Mouse (Mus musculus) neural tube, embryonic 15.5 days (tissue): ENCODE data around the gene Actl10. TPM values are rescaled to one million over a fixed set of nuclear protein-coding genes. Genes with fewer than 3 reads are reported as not detected.

ENCODE experiments used
- ATAC-seq: fragments of 200-750 bp; cut with Nextera tagmentation; 2 replicates; pipeline ENCODE4 v1.8.0; 2017; ENCODE audit warnings: mild to moderate bottlenecking, moderate TSS enrichment, moderate library complexity; ENCODE audit not compliant: low FRiP score
- H3K27ac ChIP-seq: fragments of 300-500 bp; sonication (generic); replicated peaks from 2 replicates; pipeline ENCODE4 v1.5.1; 2015; ENCODE audit warnings: mild to moderate bottlenecking, inconsistent platforms
- H3K27me3 ChIP-seq: fragments of 300-500 bp; sonication (generic); replicated peaks from 2 replicates; pipeline ENCODE4 v1.6.1; 2015; ENCODE audit warnings: inconsistent platforms
- H3K36me3 ChIP-seq: fragments of 300-500 bp; sonication (generic); 2 replicates; pipeline ENCODE4 v1.6.1; 2015; ENCODE audit warnings: inconsistent platforms
- H3K4me1 ChIP-seq: fragments of 300-500 bp; sonication (generic); 2 replicates; pipeline ENCODE4 v1.6.1; 2015; ENCODE audit warnings: inconsistent platforms
- H3K4me2 ChIP-seq: fragments of 300-500 bp; sonication (generic); 2 replicates; pipeline ENCODE4 v1.6.1; 2015; ENCODE audit warnings: inconsistent platforms, mild to moderate bottlenecking, moderate library complexity
- H3K4me3 ChIP-seq: fragments of 300-500 bp; sonication (generic); replicated peaks from 2 replicates; pipeline ENCODE4 v1.5.1; 2015; ENCODE audit warnings: mild to moderate bottlenecking, inconsistent platforms
- H3K9ac ChIP-seq: fragments of 300-500 bp; sonication (generic); replicated peaks from 2 replicates; pipeline ENCODE4 v1.6.1; 2015; ENCODE audit warnings: mild to moderate bottlenecking, inconsistent platforms
- H3K9me3 ChIP-seq: fragments of 300-500 bp; sonication (generic); replicated peaks from 2 replicates; pipeline ENCODE4 v1.6.1; 2016; ENCODE audit warnings: inconsistent platforms
- WGBS: fragments of 180-500 bp; shearing (Covaris S2); methylation state at CpG from one replicate; pipeline ENCODE4 v1.1.7; 2015; ENCODE audit warnings: mixed read lengths; 5-methylcytosine and 5-hydroxymethylcytosine counted together
- polyA plus RNA-seq: library from polyadenylated mRNA; unstranded; fragments of >200 nt; fragmentation: Nextera tagmentation; extraction: Ambion mirVana; gene quantifications from 2 replicates; pipeline ENCODE4 v1.2.1, GENCODE M21; 2015

The Actl10 gene
- polyA plus RNA-seq, 1 experiment from 2014 or later, result 0.63 TPM

DNA sequence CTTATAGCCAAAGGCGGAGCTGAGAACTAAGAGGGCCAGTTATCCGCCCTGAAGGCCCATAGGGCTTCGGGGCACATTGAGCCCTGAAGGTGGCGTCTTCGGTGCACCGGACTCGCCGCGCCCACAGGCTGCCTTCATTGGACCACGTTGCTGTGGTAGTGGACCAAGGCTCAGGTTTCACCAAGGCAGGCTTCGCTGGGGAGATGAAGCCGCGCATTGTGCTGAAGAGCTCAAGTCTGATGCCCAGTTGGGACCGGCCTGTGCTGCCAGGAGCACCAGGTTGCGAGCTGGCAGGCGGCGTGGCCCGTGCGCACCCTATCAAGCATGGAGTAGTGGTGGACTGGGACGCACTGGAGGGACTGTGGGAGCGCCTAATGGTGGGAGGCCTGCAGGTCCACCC lies 351 bp downstream of the Actl10 start:
- peaks cover 30% of the 10 kb centered on the region for H3K4me1 ChIP-seq
- ATAC-seq, result peak; percentile 4; the same call in 1 of the 2 replicates
- 43% methylated on average over 21 of the region's 21 CpGs for WGBS
- no peak overlapping the region; the same call in 1 of the 2 replicates for H3K27ac ChIP-seq
- H3K4me3 ChIP-seq, result 0 out of 2 replicates have a peak overlapping the region, but pooled peaks have one; percentile 2
- H3K36me3 ChIP-seq, result no peaks in the 10 kb centered on the region
- H3K9me3 ChIP-seq, result no peaks in the 10 kb centered on the region
- 0 out of 2 replicates have a peak overlapping the region, but pooled peaks have one; percentile 18 for H3K9ac ChIP-seq
- peak overlapping the region; percentile 47 for H3K4me2 ChIP-seq
- peaks cover 13% of the 10 kb centered on the region for H3K27me3 ChIP-seq

DNA sequence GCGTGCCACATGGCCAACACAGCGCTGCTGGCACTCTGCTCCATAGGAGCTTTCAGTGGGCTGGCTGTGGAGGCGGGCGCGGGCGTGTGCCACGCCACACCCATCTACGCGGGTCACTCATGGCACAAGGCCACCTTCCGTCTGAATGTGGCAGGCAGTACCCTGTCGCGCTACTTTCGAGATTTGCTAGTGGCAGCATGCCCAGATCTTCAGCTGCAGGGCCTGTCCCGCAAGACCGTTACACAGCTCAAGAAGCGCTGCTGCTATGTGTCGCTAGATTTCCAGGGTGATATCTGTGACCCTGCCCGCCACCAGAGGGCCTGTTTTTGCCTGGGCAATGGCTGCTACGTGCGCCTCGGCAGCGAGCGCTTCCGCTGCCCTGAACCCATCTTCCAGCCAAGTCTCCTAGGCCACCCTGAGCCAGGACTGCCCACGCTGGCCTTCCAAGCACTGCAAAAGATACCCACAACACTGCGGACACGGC lies 890 bp downstream of the Actl10 start:
- Histone ChIP-seq H3K27me3 (peaks cover 13% of the 10 kb centered on the region), H3K9me3 (no peaks in the 10 kb centered on the region), H3K9ac (0 out of 2 replicates have a peak overlapping the region, but pooled peaks have one; percentile 18), H3K27ac (no peak overlapping the region; the same call in 1 of the 2 replicates), H3K4me1 (peaks cover 35% of the 10 kb centered on the region), H3K4me3 (0 out of 2 replicates have a peak overlapping the region, but pooled peaks have one; percentile 2), H3K4me2 (peak overlapping the region; percentile 47), H3K36me3 (no peaks in the 10 kb centered on the region)
- ATAC-seq, result peak; percentile 32; the same call in 1 of the 2 replicates
- 21% methylated on average over 27 of the region's 27 CpGs for WGBS

DNA sequence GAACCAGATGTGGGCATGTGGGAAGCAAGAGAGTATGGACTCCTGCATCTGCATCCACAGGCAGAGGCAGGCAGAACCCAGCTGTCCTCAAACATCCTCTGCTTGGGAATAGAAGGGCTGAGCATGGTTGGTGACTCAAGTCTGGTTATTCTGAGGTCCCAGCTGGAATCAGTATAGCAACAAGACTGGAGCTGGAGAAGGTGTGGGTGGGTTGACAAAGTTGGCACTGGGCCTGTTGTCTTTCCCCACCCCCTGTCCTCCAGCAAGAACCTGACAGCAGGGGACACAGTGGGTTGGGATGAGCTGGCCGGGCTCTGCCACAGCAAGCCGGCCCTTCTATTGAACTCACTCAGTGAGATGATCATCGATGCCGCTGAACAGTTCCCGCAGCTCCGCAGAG lies 3.7 kb downstream of the Actl10 start:
- 79% methylated on average over 6 of the region's 6 CpGs for WGBS
- Histone ChIP-seq H3K36me3 (no peaks in the 10 kb centered on the region), H3K4me2 (no peak overlapping the region), H3K27ac (no peak overlapping the region), H3K27me3 (peaks cover 11% of the 10 kb centered on the region), H3K9ac (no peak overlapping the region), H3K4me3 (no peak overlapping the region), H3K4me1 (peaks cover 43% of the 10 kb centered on the region), H3K9me3 (no peaks in the 10 kb centered on the region)
- no peak for ATAC-seq

- H3K9ac ChIP-seq, result no peak overlapping the region
- 57% methylated on average over 5 of the region's 5 CpGs for WGBS
- no peaks in the 10 kb centered on the region for H3K36me3 ChIP-seq
- H3K4me3 ChIP-seq, result no peak overlapping the region
- H3K4me1 ChIP-seq, result peaks cover 34% of the 10 kb centered on the region
- ATAC-seq, result no peak
- H3K27ac ChIP-seq, result no peak overlapping the region
- H3K27me3 ChIP-seq, result no peaks in the 10 kb centered on the region
- H3K4me2 ChIP-seq, result peak overlapping the region; percentile 84
- no peaks in the 10 kb centered on the region for H3K9me3 ChIP-seq
Measured at GRCm38 (mm10) chr2:154557184-154557832, 5.7 kb downstream of the Actl10 start.

- Histone ChIP-seq H3K9me3 (no peaks in the 10 kb centered on the region), H3K4me3 (peak within 1 kb of the TSS; percentile 48), H3K27me3 (no peaks in the 10 kb centered on the region), H3K4me2 (peak within 1 kb of the TSS; percentile 84), H3K4me1 (peaks cover 28% of the 10 kb centered on the region), H3K36me3 (no peaks in the 10 kb centered on the region), H3K27ac (no peak within 1 kb of the TSS), H3K9ac (peak within 1 kb of the TSS; percentile 53)
- peak; percentile 77 for ATAC-seq
- WGBS, result 3% methylated on average over 32 of the region's 34 CpGs
Measured at GRCm38 (mm10) chr2:154558264-154559039, 6.9 kb downstream of the Actl10 start, which contains the start of gene Necab3. TSS of gene Necab3 (minus strand) at chr2:154558890.

- Histone ChIP-seq H3K9me3 (no peaks in the 10 kb centered on the region), H3K36me3 (no peaks in the 10 kb centered on the region), H3K4me2 (no peak overlapping the region), H3K4me1 (peaks cover 19% of the 10 kb centered on the region), H3K27me3 (no peaks in the 10 kb centered on the region), H3K27ac (no peak overlapping the region), H3K9ac (no peak overlapping the region), H3K4me3 (no peak overlapping the region)
- no peak for ATAC-seq
- 93% methylated on average over 22 of the region's 22 CpGs for WGBS
Measured at GRCm38 (mm10) chr2:154563612-154564170, 12.1 kb downstream of the Actl10 start.

DNA sequence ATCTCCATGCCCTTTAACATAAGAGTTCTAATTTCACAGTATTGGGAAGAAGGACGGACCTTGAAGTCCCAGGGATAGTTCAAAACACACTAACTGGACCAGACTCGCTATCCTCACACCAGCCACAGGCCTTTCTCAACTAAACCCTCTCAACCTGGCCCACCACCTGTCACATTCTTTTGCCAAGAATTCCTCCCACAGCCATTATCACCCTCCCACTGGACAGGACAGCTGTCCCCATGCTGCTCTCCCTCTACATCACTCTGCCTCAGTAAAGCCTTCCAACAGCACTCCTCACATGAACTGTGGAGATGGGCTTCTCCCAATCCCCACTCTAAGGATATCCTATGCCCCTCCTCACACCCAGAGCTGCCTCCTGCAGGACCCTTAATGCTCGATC lies 14.0 kb downstream of the Actl10 start:
- peak overlapping the region; percentile 26; the same call in 1 of the 2 replicates for H3K9ac ChIP-seq
- no peaks in the 10 kb centered on the region for H3K36me3 ChIP-seq
- peaks cover 21% of the 10 kb centered on the region for H3K4me1 ChIP-seq
- no peaks in the 10 kb centered on the region for H3K27me3 ChIP-seq
- H3K4me3 ChIP-seq, result no peak overlapping the region
- no peak overlapping the region for H3K4me2 ChIP-seq
- 65% methylated on average over 3 of the region's 3 CpGs for WGBS
- no peak overlapping the region for H3K27ac ChIP-seq
- H3K9me3 ChIP-seq, result no peaks in the 10 kb centered on the region
- ATAC-seq, result no peak

DNA sequence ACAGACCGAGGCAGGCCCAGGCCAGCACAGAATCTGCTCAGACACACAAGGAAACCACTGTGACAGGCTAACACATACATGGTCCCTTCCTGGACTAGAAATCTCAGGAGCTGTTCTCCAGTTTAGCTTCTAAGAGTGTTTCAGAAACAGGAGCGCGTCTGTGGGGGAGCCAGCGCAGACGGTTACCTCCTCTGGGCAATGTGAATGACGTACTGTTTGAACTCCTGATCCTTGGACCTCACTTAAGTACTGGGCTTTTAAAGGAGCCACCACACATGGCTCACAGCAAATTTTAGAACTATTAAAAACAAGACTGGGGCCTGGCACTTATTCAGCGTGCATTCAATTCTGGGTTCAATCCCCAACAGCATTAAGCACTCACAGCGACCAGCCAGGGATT lies 15.1 kb downstream of the Actl10 start:
- Histone ChIP-seq H3K36me3 (no peaks in the 10 kb centered on the region), H3K9ac (no peak overlapping the region), H3K27ac (no peak overlapping the region), H3K27me3 (no peaks in the 10 kb centered on the region), H3K9me3 (no peaks in the 10 kb centered on the region), H3K4me2 (no peak overlapping the region), H3K4me3 (no peak overlapping the region), H3K4me1 (peaks cover 26% of the 10 kb centered on the region)
- ATAC-seq, result no peak
- WGBS, result 37% methylated on average over 8 of the region's 8 CpGs

DNA sequence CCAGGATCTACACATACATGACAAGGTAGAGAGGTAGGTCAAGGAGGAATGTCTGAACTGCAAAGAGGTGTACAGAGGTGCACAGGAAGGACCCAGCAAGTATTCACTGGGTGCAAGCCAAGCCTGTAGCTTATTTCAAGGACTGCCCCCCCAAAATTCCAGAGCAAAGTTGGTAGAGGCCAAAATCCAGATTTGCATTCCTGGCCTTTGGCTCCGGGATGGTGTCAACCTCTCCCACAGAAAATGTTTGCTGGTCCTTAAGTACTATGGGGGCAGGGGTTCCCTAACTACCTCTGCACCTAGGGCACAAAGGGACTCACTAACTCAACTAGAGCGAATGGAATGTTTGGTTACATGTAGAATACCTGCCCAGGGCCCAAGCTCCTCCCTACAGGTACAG lies 16.2 kb downstream of the Actl10 start:
- H3K27me3 ChIP-seq, result no peaks in the 10 kb centered on the region
- H3K27ac ChIP-seq, result no peak overlapping the region
- H3K4me2 ChIP-seq, result peak overlapping the region; percentile 99
- peaks cover 26% of the 10 kb centered on the region for H3K4me1 ChIP-seq
- H3K4me3 ChIP-seq, result 0 out of 2 replicates have a peak overlapping the region, but pooled peaks have one; percentile 74
- no peaks in the 10 kb centered on the region for H3K9me3 ChIP-seq
- WGBS, result 80% methylated on average over 2 of the region's 2 CpGs
- no peak overlapping the region for H3K9ac ChIP-seq
- no peak for ATAC-seq
- no peaks in the 10 kb centered on the region for H3K36me3 ChIP-seq

- no peaks in the 10 kb centered on the region for H3K27me3 ChIP-seq
- H3K36me3 ChIP-seq, result no peaks in the 10 kb centered on the region
- peak overlapping the region; percentile 99 for H3K4me2 ChIP-seq
- H3K9me3 ChIP-seq, result no peaks in the 10 kb centered on the region
- H3K9ac ChIP-seq, result 0 out of 2 replicates have a peak overlapping the region, but pooled peaks have one; percentile 50
- H3K4me3 ChIP-seq, result peak overlapping the region; percentile 74
- H3K4me1 ChIP-seq, result peaks cover 26% of the 10 kb centered on the region
- no peak for ATAC-seq
- peak overlapping the region; percentile 46; the same call in 1 of the 2 replicates for H3K27ac ChIP-seq
- WGBS, result 8% methylated on average over 10 of the region's 10 CpGs
Measured at GRCm38 (mm10) chr2:154568329-154569070, 16.9 kb downstream of the Actl10 start.
